Mouse (Mus musculus) yolk sac, embryonic 10.5 days (tissue): ENCODE data around the gene Tgtp1.
"Not testable (repeated sequence)": the region's sequence is repeated elsewhere in the genome, so short reads cannot be mapped to it uniquely, and the experiment has no call there.

Experiments used
- DNase-seq: peaks from one replicate; pipeline ENCODE4 v3.0.0-alpha.2; 2017; ENCODE audit warnings: low spot score

Gene Tgtp1

DNA sequence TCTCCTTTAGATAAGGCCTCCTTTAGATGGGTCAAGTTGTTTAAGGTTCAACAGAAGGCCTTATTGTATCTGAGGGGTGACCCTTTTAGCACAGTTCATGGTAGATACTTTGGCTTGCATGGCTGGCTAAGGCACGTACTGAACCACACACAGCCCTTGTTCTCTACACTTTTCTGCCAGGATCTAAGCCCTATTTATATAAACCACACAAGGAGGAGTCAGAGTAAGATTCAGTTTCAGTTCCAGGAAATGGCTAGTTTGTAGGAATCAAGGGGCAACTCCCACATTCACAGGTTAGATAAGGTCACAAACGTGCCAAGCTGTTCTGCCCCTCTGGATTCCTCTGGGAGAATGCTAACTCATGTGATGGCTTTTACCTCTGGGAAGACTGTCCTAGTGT is at the start of gene Tgtp1:
TSS of gene Tgtp1 (minus strand) at position 155 of the 400 bp plus-strand sequence.
- not testable (repeated sequence) for DNase-seq

GRCm38 (mm10) chr11:49012074-49012473 is 18.1 kb upstream of the Tgtp1 start:
- DNase-seq: not testable (repeated sequence)

- DNase-seq: not testable (repeated sequence)
These were observed 12.8 kb upstream of the Tgtp1 start for GRCm38 (mm10) chr11:49006785-49007184.

DNA sequence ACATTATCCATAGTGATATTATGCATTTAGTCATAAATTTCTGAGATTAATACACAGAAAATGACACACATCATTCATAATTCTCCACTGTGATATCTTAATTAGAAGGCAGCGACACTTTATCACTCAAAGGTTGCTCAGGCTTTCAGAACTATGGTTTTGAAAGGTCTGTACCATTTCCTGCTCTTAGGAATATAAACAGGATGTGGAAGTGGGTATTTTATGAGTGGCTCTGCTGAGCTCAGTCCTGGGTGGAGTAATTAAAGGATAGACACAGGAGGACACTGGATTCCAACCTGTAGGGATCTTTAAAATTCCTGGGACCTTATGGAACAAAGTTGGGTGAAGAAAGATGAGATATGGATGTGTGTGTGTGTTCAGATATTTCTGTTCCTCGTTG is 12.3 kb upstream of the Tgtp1 start:
- not testable (repeated sequence) for DNase-seq

- DNase-seq: not testable (repeated sequence)
These were observed 6.4 kb upstream of the Tgtp1 start for GRCm38 (mm10) chr11:49000411-49000810.

DNA sequence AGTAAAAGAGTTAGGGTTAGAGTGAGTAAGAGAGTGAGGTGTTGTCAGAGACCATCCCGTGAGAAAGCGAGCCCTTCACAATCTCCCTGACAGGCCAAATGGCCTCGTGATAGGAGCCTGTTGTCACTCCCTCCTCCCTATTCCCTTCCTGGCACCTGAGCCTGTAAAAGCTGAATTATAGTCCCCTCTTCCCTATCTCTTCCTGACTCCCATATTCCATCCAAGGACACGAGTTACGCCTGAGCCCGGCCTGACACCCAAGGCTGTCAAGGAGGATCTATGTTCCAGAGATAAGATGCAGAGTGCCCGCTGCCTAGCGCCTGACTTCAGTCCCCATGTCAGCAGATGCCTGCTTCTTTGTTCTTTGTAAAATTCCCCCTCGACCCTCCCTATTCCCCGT is 676 bp downstream of the Tgtp1 start:
- not testable (repeated sequence) for DNase-seq

DNA sequence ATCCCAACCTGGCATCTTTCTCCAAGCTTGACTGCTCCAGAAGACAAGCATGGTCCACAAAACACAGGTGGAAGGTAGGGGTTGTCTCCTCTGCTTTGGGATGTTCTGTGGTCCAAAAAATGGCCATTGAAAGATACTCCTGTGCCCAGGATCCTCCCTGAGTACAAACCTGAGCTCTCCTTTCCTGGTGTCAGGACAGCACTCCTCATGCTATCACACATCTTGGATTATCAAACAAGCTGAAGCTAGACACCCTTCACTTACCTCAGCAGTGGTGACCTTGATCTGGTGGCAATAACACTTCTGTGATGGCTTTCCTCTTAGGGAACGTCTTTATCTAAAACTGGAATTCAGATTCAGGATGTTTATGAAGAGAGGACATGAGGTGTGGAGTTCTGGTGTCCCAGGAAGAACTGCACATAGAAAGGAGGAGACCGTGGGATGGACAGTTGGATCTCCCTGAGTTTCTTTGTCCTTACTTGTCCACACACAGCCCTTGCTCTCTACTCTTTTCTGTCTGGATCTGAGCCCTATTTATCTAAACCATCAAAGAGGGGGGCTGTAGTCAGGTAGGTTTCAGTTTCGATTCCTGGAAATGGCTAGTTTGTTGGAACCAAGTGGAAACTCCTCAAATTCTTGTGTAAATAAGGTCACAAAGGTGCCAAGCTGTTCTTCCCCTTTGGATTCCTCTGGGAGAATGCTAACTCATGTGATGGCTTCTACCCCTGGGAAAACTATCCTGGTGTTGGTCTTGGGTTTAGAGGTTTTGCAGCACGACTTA is 2.0 kb downstream of the Tgtp1 start, which contains the start of gene Gm12185:
TSS of gene Gm12185 (minus strand) at position 487 of the 781 bp plus-strand sequence.
- not testable (repeated sequence) for DNase-seq

- not testable (repeated sequence) for DNase-seq
These were observed 4.0 kb downstream of the Tgtp1 start for GRCm38 (mm10) chr11:48989981-48990380.

DNA sequence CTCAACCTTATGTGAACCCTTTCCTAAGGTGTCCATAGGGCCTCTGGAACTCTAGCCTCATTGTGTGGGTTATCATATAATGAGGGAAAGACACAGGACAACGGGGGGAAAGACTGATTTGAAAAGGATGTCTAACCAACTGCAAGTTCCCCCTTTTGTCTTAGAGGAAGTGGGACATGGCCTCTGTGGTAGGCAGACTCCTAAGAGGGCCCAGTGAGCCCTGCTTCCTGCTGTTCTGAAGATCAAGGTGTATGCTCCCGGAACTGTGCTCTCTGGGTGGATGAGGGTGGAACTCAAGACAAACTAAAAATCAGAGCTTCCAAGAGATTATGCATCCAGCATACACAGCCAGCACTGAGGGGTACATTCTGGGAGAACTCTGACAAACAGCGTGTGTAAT is 5.8 kb downstream of the Tgtp1 start:
- DNase-seq: not testable (repeated sequence)

GRCm38 (mm10) chr11:48982848-48983247 is 11.1 kb downstream of the Tgtp1 start:
- not testable (repeated sequence) for DNase-seq

GRCm38 (mm10) chr11:48980052-48980451 is 13.9 kb downstream of the Tgtp1 start:
- DNase-seq: not testable (repeated sequence)

GRCm38 (mm10) chr11:48979251-48979650 is 14.7 kb downstream of the Tgtp1 start, which contains the start of gene 9930111J21Rik1:
Gene 9930111J21Rik1, minus strand, starts transcription at chr11:48979398.
- not testable (repeated sequence) for DNase-seq

- DNase-seq: not testable (repeated sequence)
These were observed 15.6 kb downstream of the Tgtp1 start, which contains the start of gene Olfr56 for GRCm38 (mm10) chr11:48978240-48978939. Gene Olfr56, plus strand, starts transcription at chr11:48978889.

GRCm38 (mm10) chr11:48974686-48975085 is 19.3 kb downstream of the Tgtp1 start:
- not testable (repeated sequence) for DNase-seq

- not testable (repeated sequence) for DNase-seq
These were observed 47.9 kb downstream of the Tgtp1 start, which contains the start of gene Psme2b for GRCm38 (mm10) chr11:48946090-48946489. Gene Psme2b, minus strand, starts transcription at chr11:48946190.

DNA sequence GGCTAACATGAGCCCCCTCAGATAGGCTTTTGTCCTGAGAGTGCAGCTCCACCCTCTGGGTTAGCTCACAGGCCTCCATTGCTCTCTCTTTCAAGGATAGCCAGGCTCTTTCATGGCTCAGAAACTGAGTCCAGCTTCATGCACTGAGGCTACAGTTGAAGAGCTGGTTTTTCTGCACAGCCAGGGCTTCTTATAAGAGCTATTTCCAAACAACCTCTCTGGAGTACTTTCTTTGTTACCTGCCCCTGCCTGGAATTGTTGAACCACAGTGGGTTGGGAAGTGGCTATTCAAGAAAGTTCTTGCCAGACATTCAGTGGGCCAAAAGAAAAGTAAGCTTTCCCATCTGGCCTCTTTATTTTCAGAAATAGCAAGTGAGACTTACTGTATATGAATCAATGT is 54.7 kb downstream of the Tgtp1 start:
- not testable (repeated sequence) for DNase-seq
